Mouse (Mus musculus): ENCODE measurements around the gene Bnc1.

GRCm38 (mm10) chr7:81991116-81991515 lies 976 bp downstream of the Bnc1 start:
- no peak for TF ChIP-seq GATA1 (IDR thresholded peaks at IDR 0.05; ENCODE audit: borderline replicate concordance, low read length)
- TF ChIP-seq CTCF (IDR thresholded peaks at IDR 0.05; ENCODE audit: low read depth, low read length) = no peak
- TF ChIP-seq TAL1 (conservative IDR thresholded peaks at IDR 0.05; ENCODE audit: low read depth, low read length) = no peak
